Mouse (Mus musculus): Measurements from ENCODE around the gene 5730596B20Rik.

Gene 5730596B20Rik

DNA sequence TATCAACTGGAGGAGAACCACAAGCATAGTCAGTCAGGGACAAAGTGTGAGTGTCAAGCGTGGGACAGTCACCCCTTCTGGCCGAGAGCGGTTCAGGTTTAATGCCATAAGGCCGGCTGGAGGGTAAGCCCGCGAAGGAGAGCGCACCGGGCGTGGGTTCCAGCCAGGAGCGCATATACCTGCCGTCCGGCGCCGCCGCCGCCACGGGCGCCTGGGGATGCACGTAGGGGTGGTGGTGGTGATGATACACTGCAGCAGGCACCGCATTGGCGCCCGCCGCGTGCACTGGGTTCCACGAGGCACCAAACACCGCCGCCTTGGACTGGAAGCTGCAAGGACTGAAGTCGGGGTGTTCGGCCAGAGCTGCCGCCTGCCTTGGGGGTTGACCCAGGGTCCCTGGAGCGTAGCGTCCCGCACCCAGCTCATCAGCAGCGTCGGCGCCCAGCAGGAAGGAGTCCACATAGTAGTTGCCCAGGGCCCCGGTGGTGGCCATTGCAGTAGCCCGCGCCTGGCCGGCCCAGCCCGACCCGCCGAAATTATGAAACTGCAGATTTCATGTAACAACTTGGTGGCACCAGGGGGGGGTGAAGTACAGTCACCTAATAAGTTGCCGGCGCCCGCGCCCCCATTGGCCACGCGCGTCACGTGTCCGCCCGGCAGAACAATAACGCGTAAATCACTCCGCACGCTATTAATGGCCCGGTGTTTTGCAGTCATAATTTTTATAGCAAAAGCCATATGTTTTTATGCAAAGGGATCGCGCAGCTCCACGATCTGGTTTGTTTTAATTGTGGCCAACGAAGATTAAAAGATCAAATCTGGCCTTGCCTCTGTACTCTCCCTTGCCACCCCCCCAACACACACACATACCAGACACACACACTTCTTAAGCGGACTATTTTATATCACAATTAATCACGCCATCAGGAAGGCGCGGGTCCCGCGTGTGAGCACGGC lies 48.6 kb downstream of the 5730596B20Rik start:
- no peak for DNase-seq (ENCODE audit: low spot score)

DNA sequence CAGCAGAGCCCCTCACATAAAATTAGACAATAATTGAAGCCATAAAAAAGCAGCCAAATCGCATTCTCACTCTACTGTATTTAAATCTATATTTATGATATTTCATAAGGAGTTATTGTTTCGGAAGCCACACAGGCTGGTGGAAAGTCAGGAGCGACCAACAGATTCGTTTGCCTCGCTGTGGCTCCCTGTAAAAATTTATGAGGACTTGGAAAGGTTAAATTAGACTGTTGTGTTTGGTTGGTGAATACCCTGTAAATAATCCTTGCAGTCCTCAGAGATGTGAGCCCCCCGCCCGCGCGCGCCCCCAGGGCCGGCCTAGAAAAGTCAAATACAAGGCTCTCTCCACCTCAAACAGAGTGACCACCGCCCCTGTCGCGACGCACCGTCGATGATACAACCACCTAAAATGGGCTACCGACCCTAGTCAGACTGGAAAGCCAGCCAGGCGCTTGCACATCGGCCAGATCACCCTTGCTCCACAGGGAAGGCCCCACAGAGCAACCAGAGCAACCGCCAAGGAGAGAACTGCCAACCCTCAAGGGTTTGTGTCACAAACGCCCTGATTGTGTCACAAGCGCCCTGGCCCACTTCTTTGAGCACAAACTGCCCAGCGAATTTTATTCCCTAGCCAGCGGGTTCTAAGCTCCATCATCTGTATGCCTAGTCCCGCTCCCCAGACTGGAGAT lies 49.4 kb downstream of the 5730596B20Rik start:
- DNase-seq (ENCODE audit: low spot score): no peak

DNA sequence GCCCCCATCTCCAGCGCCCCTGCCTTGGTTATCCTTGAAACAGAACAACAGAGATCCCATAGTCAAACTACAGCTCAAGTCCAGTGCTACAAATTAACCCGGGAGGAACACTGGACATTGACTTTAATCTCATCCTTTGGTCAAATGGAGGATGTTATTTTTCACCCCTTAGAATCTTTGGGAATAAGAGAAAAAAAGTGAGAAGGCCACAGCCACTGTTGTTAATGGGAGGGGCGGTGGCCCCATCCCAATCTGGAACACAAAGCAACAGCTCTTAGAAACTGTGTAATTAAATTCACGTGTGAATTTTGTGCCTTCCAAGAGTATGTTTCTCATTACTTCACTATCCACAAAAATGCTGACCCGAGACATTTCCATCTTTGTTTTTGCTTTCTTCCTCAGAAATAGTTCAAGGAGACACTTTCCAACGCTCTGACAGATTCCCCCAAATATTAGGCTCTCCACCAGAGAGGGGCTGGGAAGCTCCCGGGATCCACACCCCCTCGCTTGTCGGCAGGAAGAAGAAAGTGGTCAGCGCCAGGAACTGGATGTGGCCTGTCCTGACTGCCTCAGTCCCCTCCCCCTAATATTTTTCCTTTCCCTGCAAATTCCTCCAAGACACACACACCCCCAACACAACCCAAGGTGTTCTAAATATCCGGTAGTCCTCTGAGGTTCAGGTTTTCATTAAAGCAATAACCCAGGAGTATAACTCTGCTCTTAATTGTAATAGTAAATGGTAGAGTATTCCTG lies 50.3 kb downstream of the 5730596B20Rik start:
- no peak for DNase-seq (ENCODE audit: low spot score)

DNA sequence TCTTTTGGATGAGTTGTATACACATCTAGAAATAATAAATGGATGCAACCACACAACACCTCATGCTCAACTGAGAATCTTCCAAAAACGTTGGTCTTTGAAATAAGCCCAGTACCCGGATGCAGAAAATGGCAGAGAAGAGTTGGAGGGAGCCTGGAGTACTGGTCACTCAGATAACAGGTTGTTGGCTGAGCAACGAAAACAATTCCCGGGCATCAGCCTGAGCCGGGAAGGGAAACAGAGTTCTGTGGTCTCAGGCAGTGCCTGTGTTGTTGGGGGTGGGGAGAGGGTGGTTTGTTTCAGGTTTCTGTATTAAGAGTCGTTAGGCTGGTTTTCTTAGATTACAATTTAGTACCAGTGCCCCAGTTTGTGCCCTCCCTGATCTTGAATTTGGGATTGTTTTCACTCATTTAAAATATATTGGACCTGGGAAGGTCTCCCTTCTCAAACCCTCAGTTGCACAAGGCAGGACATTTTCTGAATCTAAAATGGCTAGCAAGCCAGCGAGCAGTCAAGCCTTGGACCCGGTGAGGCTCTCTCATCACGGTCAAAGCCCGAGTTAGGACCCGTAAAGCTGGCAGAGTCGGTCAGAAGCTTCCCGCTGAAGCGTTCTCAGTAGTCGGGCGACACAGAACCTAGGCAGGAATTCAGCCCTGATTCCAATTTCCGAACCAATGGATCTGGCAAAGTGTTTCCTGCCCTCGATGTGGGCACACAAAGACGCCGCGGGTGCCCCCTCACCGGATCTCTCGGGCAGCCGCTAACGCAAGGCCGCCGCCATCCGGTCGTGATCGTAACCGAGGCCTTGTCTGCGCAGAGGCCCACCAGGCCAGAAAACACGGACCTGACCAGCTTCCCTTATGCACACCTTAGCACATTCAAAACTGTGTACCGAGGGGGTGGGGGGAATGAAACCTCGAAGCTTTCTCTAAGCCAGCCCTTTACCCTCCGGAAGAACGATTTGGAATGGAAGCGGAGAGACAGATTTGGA lies 51.5 kb downstream of the 5730596B20Rik start:
- no peak for DNase-seq (ENCODE audit: low spot score)

DNA sequence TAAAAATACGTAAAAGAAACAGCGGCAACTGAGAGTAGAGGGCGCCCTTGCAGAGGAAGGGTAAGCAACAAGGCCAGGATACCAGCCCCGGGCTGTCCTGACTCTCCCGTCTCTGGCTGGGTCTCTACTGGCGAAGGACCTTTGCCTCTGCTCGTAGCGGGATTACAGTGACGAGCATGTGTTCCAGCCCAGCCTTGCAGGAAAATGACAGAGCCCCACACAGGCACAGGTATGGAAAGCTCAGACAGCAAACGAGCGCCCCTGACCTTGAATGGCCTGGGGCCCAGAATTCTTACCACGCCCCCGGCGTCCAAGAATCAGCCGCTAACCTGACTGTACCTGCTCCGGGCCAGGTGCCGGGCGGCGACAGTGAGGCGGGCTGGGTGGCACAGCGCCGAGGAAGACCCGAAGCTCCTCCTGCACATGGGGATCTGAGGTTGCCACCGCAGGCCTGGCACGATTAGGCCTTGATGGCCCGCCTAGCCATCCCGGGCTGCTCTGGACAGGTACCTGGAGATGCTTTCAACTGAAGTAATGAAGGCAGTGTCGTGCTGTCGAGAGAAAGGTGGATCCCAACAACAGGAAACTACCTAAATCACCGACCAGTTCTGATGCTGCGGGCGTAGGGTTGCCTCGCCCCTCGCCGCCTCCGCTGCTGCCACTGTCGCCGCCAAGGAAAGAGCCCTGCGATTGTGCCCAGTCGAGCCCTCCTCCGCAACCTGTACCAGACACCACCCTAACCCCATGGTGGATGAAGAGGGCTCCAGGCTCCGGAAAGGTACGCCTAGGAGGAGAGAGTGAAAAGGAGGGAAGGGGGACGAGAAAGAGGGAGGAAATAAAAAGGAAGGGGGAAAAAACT lies 52.5 kb downstream of the 5730596B20Rik start:
- no peak for DNase-seq (ENCODE audit: low spot score)

Measured in layer of hippocampus, adult 9-10 months (tissue).